Mouse (Mus musculus): ENCODE measurements around the gene Kctd6. TPM values are rescaled to one million over a fixed set of nuclear protein-coding genes. Genes with fewer than 3 reads are reported as not detected.

Gene Kctd6
- total and polyA plus RNA-seq, 2 experiments from 2014 or later = 23.1 to 42.8 TPM

GRCm38 (mm10) chr14:8192727-8193126, 21.2 kb upstream of the Kctd6 start:
- ATAC-seq (ENCODE audit: low FRiP score) (no peak), DNase-seq (ENCODE audit: low spot score) (no peak)
- no peak for TF ChIP-seq CTCF (IDR thresholded peaks at IDR 0.05)
- H3K36me3 ChIP-seq (ENCODE audit: insufficient read depth, low read length) = no peaks in the 10 kb centered on the region
- H3K4me2 ChIP-seq (ENCODE audit: low read depth, low read length, poor library complexity, severe bottlenecking) = no peak overlapping the region
- H3K4me1 ChIP-seq (ENCODE audit: insufficient read depth, low read length) = no peaks in the 10 kb centered on the region
- H3K27me3 ChIP-seq (ENCODE audit: insufficient read depth, low read length) = no peaks in the 10 kb centered on the region
- no peaks in the 10 kb centered on the region for H3K9me3 ChIP-seq (ENCODE audit: low read length)
- H3K9ac ChIP-seq (replicated peaks; ENCODE audit: low read length, poor library complexity, severe bottlenecking) = no peak overlapping the region
- no peak overlapping the region for H3K27ac ChIP-seq (ENCODE audit: low read depth, low read length)
- H3K4me3 ChIP-seq (ENCODE audit: low read depth, low read length) = no peak overlapping the region
- 90% methylated on average over 6 of the region's 6 CpGs for WGBS

GRCm38 (mm10) chr14:8200769-8201168, 13.2 kb upstream of the Kctd6 start:
- Histone ChIP-seq H3K36me3 (ENCODE audit: insufficient read depth, low read length) (no peaks in the 10 kb centered on the region), H3K27ac (ENCODE audit: low read depth, low read length) (no peak overlapping the region), H3K27me3 (ENCODE audit: insufficient read depth, low read length) (no peaks in the 10 kb centered on the region), H3K9me3 (ENCODE audit: low read length) (no peaks in the 10 kb centered on the region), H3K4me1 (ENCODE audit: insufficient read depth, low read length) (no peaks in the 10 kb centered on the region), H3K4me2 (ENCODE audit: low read depth, low read length, poor library complexity, severe bottlenecking) (no peak overlapping the region), H3K9ac (replicated peaks; ENCODE audit: low read length, poor library complexity, severe bottlenecking) (no peak overlapping the region), H3K4me3 (ENCODE audit: low read depth, low read length) (no peak overlapping the region)
- no peak for ATAC-seq (ENCODE audit: low FRiP score)
- no peak for TF ChIP-seq CTCF (IDR thresholded peaks at IDR 0.05)
- no peak for DNase-seq (ENCODE audit: low spot score)
- 71% methylated on average over 5 of the region's 5 CpGs for WGBS

GRCm38 (mm10) chr14:8201715-8202114, 12.2 kb upstream of the Kctd6 start:
- WGBS = 85% methylated on average over 3 of the region's 3 CpGs
- no peak overlapping the region for H3K4me2 ChIP-seq (ENCODE audit: low read depth, low read length, poor library complexity, severe bottlenecking)
- ATAC-seq (ENCODE audit: low FRiP score) (no peak), DNase-seq (ENCODE audit: low spot score) (no peak)
- no peak overlapping the region for H3K4me3 ChIP-seq (ENCODE audit: low read depth, low read length)
- H3K9me3 ChIP-seq (ENCODE audit: low read length) = no peaks in the 10 kb centered on the region
- no peak overlapping the region for H3K27ac ChIP-seq (ENCODE audit: low read depth, low read length)
- H3K27me3 ChIP-seq (ENCODE audit: insufficient read depth, low read length) = no peaks in the 10 kb centered on the region
- H3K4me1 ChIP-seq (ENCODE audit: insufficient read depth, low read length) = no peaks in the 10 kb centered on the region
- no peaks in the 10 kb centered on the region for H3K36me3 ChIP-seq (ENCODE audit: insufficient read depth, low read length)
- H3K9ac ChIP-seq (replicated peaks; ENCODE audit: low read length, poor library complexity, severe bottlenecking) = no peak overlapping the region
- no peak for TF ChIP-seq CTCF (IDR thresholded peaks at IDR 0.05)

GRCm38 (mm10) chr14:8206179-8206910, 7.6 kb upstream of the Kctd6 start:
- Histone ChIP-seq H3K4me1 (ENCODE audit: insufficient read depth, low read length) (no peaks in the 10 kb centered on the region), H3K27me3 (ENCODE audit: insufficient read depth, low read length) (no peaks in the 10 kb centered on the region), H3K4me3 (ENCODE audit: low read depth, low read length) (no peak overlapping the region), H3K36me3 (ENCODE audit: insufficient read depth, low read length) (no peaks in the 10 kb centered on the region), H3K9ac (replicated peaks; ENCODE audit: low read length, poor library complexity, severe bottlenecking) (no peak overlapping the region), H3K9me3 (ENCODE audit: low read length) (no peaks in the 10 kb centered on the region), H3K4me2 (ENCODE audit: low read depth, low read length, poor library complexity, severe bottlenecking) (no peak overlapping the region), H3K27ac (ENCODE audit: low read depth, low read length) (no peak overlapping the region)
- ATAC-seq (ENCODE audit: low FRiP score) = no peak
- WGBS = 56% methylated on average over 9 of the region's 9 CpGs
- DNase-seq (ENCODE audit: low spot score) = no peak
- no peak for TF ChIP-seq CTCF (IDR thresholded peaks at IDR 0.05)

GRCm38 (mm10) chr14:8207105-8207504, 6.8 kb upstream of the Kctd6 start:
- H3K4me2 ChIP-seq (ENCODE audit: low read depth, low read length, poor library complexity, severe bottlenecking) = no peak overlapping the region
- H3K27me3 ChIP-seq (ENCODE audit: insufficient read depth, low read length) = no peaks in the 10 kb centered on the region
- H3K9ac ChIP-seq (replicated peaks; ENCODE audit: low read length, poor library complexity, severe bottlenecking) = no peak overlapping the region
- TF ChIP-seq CTCF (IDR thresholded peaks at IDR 0.05) = no peak
- H3K4me1 ChIP-seq (ENCODE audit: insufficient read depth, low read length) = no peaks in the 10 kb centered on the region
- H3K27ac ChIP-seq (ENCODE audit: low read depth, low read length) = no peak overlapping the region
- H3K36me3 ChIP-seq (ENCODE audit: insufficient read depth, low read length) = no peaks in the 10 kb centered on the region
- no peak overlapping the region for H3K4me3 ChIP-seq (ENCODE audit: low read depth, low read length)
- DNase-seq (ENCODE audit: low spot score) = peak; percentile 53
- no peak for ATAC-seq (ENCODE audit: low FRiP score)
- H3K9me3 ChIP-seq (ENCODE audit: low read length) = no peaks in the 10 kb centered on the region
- WGBS = 10% methylated on average over 5 of the region's 5 CpGs

- Histone ChIP-seq H3K4me3 (ENCODE audit: low read depth, low read length) (no peak overlapping the region), H3K36me3 (ENCODE audit: insufficient read depth, low read length) (no peaks in the 10 kb centered on the region), H3K4me1 (ENCODE audit: insufficient read depth, low read length) (no peaks in the 10 kb centered on the region), H3K9ac (replicated peaks; ENCODE audit: low read length, poor library complexity, severe bottlenecking) (no peak overlapping the region), H3K27me3 (ENCODE audit: insufficient read depth, low read length) (no peaks in the 10 kb centered on the region), H3K27ac (ENCODE audit: low read depth, low read length) (no peak overlapping the region), H3K9me3 (ENCODE audit: low read length) (no peaks in the 10 kb centered on the region), H3K4me2 (ENCODE audit: low read depth, low read length, poor library complexity, severe bottlenecking) (no peak overlapping the region)
- DNase-seq (ENCODE audit: low spot score) = no peak
- no peak for TF ChIP-seq CTCF (IDR thresholded peaks at IDR 0.05)
- WGBS = 45% methylated on average over 5 of the region's 5 CpGs
- no peak for ATAC-seq (ENCODE audit: low FRiP score)
These were observed 6.4 kb upstream of the Kctd6 start for GRCm38 (mm10) chr14:8207543-8207942.

Measured in midbrain, postnatal 0 days (tissue).